Mouse (Mus musculus) layer of hippocampus, adult 2 months (tissue): Measurements from ENCODE around the gene Fbxo24. TPM values are rescaled to one million over a fixed set of nuclear protein-coding genes. Genes with fewer than 3 reads are reported as not detected.

ENCODE experiments used
- DNase-seq, 2 experiments: peaks; one replicate each; pipeline ENCODE4 v3.0.0; 2022; ENCODE audit warnings: low spot score in 2 of 2
- H3K27ac ChIP-seq: fragments of 200-600 bp; 2 replicates; pipeline ENCODE4 v1.8.1; 2022
- H3K4me3 ChIP-seq: fragments of 200-600 bp; 2 replicates; pipeline ENCODE4 v1.8.1; 2022; ENCODE audit warnings: mild to moderate bottlenecking
- CTCF ChIP-seq: fragments of 200-600 bp; conservative IDR thresholded peaks from 2 replicates; pipeline ENCODE4 v1.8.1; 2022; ENCODE audit warnings: antibody characterized with exemption, mild to moderate bottlenecking, moderate library complexity
- total RNA-seq, 2 experiments: library from RNA; stranded (reverse); gene quantifications; 2 replicates each; pipeline ENCODE4 v1.2.3; 2021

Gene Fbxo24
- total RNA-seq, 2 experiments from 2014 or later: 0.56 TPM; not detected in 1

DNA sequence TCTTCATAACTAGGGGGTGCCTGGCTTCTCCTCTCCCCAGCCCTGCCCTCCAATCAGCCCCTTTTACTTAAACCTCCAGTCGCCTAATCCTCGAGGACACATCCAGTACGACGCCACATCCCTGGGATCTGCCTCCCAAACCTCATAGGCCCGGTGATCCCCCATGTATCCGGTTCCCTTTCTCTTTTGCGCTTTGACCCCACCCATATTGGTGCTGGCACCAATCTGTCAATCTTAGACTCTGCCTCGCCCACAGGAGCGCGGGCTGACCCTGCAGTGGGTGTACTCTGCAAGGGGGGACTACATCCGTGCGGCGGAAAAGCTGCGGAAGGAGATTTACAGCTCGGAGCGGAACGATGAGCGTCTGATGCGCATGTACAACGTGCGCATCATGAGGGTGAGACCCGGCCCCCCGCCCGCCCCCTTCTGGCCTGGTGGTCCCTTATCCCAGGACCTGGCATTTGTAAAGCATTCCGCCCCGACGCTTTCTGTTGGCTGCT, 45.1 kb downstream of the Fbxo24 start:
- no peak; the same call in 1 of the 2 replicates for TF ChIP-seq CTCF
- peak overlapping the region; percentile 41 for H3K4me3 ChIP-seq
- H3K27ac ChIP-seq: peak overlapping the region; percentile 69
- DNase-seq: peak; percentile 43 to 58

DNA sequence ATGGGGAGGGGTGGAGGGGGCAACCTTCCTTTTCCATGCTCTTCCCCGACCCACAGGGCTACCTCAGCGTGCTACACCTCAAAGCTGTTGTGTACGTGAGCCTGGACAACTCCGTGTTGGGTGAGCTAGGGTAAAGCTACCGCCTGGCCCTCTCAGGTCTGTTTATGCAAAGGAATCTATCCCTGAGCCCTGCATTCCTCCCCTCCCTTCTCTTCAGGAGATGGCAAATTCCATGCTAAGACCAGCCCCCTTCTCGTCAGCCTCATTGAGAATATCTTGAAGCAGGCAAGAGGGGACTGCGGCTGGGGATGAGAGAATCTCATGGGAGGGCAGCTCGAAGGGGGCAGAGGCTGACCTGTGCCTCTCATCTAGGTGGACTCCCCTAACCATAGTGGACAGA, 46.1 kb downstream of the Fbxo24 start:
- no peak for TF ChIP-seq CTCF
- DNase-seq: no peak
- no peak overlapping the region for H3K4me3 ChIP-seq
- H3K27ac ChIP-seq: no peak overlapping the region

DNA sequence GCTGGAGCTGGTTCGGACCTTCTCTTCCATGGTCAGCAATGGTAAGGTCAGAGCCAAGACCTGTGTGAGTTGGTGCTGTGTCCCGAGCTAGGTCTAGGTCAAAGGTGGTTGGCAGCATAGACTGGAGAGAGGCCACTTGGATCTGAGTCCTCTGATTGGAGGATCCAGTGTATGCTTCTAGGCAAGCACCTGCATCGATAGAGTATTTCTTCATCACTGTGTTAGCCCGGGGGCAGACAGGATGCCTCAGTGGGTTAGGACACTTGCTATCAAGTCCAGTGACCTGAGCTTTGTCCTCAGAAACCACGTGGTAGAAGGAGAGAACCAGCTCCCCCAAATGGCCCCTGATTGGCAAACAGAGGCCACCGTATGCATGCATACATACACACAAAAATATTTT, 48.6 kb downstream of the Fbxo24 start:
- no peak overlapping the region for H3K4me3 ChIP-seq
- no peak for DNase-seq
- TF ChIP-seq CTCF: no peak

DNA sequence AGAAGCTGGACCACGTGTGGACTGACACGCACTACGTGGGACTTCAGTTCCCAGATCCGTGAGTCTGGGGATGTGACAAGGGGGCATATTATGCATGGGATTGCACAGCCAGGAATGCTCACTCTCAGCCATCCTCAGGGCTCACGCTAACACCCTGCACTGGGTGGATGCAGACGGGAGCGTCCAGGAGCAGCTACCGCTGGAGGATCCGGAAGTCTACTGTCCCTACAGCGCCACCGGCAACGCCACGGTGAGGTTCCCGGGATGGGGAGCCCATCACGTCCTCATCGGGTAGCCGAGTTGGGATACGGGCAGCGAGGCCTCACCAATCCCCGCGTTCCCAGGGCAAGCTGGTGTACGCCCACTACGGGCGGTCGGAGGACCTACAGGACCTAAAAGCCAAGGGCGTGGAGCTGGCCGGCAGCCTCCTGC, 54.3 kb downstream of the Fbxo24 start:
- peak; percentile 49 to 57 for DNase-seq
- H3K27ac ChIP-seq: peak overlapping the region; percentile 67
- peak overlapping the region; percentile 52 for H3K4me3 ChIP-seq
- peak; percentile 67 for TF ChIP-seq CTCF

More for the DNA sequence above, 48.6 kb downstream of the Fbxo24 start:
- no peak overlapping the region for H3K27ac ChIP-seq

DNA sequence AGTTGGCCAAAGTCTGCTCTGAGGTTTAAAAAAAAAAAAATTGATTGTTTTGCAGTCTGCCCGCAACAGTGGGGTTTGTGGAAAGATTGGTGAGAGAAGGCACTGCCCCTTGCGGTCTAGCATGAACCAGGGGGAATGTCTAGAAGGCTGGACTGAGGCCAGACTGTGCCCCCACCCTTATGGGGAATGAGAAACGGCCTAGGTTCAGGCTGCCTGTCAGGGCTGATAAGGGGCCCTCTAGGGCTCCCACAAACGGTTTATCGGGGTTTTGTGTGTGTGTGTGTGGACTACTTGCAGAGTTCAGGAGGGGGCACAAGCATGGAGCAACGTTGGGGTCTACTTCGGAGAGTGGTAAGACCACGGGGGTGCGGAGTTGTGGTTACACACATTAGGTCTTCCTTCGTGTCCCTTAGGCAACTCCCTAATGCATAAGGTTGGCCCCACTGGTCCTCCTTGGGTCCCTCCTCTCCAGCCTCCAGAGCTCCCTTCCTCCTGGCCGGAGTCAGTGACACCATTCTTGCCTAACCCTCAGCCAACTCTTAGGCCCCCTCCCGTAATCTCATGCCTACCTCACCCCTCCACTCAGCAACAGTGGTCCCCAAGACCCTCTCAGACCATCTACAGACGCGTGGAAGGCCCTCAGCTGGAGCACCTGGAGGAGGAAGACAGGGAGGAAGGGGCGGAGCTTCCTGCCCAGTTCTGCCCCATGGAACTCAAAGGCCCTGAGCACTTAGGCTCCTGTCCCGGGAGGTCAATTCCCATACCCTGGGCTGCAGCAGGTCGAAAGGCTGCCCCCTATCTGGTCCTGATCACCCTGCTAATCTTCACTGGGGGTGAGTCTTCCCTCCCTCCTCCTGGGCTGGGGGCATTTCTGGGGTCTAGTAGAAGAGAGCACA, 57.9 kb downstream of the Fbxo24 start:
- no peak for DNase-seq
- no peak overlapping the region for H3K4me3 ChIP-seq
- no peak overlapping the region for H3K27ac ChIP-seq
- no peak for TF ChIP-seq CTCF

DNA sequence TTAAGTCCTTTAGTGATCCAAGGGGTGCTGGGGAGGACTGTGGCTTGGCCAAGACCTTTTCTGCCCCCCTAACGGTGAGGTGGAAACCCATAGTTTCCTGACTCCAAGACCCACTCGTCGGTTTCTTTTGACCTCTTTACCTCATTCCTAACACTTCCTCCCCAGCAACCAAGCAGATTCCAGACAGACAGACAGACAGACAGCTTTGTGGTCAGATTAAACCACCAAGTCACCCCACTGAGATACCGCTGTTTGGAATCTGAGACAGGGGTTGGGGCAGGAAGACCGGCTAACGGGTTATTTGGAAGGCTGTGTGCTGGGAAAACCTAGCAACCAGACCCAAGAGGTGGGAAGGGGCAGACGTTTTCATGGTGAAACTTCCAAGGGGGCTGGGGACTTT, 58.6 kb downstream of the Fbxo24 start:
- Histone ChIP-seq H3K27ac (no peak overlapping the region), H3K4me3 (no peak overlapping the region)
- no peak for TF ChIP-seq CTCF
- DNase-seq: no peak

DNA sequence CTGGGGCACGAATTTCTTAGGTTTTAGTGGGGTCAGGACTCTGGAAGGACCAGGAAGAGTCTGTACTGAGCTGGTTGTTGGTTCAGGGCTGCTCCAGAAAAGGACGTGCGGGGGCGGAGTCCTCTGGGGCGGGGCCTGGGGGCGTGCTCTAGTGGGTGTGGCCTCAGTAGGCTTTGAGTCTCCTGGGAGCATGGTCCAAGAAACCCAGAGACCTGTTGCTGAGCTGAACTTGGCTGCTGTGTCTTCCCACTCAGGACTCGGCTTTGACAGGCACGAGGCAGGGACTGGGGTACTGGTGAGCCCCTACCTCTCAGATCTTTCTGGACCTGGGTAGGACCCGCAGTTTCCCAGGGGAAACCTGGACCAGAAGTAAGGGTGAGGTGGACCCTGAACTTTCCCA, 59.1 kb downstream of the Fbxo24 start, which contains the start of gene Tfr2:
Gene Tfr2 (plus strand): TSS at position 176 of the 400 bp plus-strand sequence.
- DNase-seq: no peak
- no peak within 1 kb of the TSS for H3K4me3 ChIP-seq
- no peak for TF ChIP-seq CTCF
- no peak within 1 kb of the TSS for H3K27ac ChIP-seq

DNA sequence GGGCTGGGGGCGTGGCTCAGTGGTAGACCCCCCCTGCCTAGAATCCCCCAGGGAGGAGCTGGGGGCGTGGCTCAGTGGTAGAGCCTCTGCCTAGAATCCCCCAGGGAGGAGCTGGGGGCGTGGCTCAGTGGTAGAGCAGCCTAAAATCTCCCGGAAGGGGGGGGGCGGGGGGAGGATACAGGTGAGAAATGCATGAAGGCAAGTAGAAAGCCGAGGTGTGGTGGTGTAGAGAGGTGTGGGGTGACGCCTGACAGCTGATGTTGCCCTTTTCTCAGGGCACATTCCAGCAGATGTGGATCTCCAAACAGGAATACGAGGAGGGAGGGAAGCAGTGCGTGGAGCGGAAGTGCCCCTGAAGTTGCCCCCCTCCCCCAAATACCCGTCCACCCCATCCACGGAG, 59.8 kb downstream of the Fbxo24 start:
- DNase-seq: no peak
- no peak for TF ChIP-seq CTCF
- Histone ChIP-seq H3K4me3 (no peak overlapping the region), H3K27ac (no peak overlapping the region)

DNA sequence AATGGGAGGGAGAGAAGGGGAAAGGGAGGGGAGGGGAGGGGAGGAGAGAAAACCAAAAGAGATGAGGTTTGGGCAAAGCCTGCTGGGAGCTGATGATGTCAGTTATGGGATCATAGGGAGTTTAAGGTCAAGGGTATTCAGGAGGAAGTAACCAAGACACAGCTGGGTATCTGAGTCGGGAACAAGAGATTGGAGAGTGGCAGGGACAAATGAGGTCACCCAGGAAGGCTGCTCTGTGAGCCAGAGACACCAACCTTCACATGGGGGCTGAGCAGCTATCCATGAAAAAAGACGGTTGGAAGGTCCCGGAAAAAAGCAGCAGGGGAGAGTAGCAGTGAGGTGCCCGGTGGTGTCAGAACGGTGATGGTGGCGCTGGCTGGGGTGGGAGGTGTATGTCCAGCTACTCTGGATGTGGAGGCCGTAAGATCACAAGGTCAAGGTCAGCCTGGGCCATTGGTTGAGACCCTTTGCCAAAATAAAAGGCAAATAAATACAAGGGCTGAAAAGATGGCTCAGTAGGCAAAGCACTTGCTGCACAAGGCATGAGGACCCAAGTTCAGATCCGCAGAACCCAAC, 60.5 kb downstream of the Fbxo24 start:
- TF ChIP-seq CTCF: no peak
- H3K27ac ChIP-seq: no peak overlapping the region
- no peak overlapping the region for H3K4me3 ChIP-seq
- no peak for DNase-seq

DNA sequence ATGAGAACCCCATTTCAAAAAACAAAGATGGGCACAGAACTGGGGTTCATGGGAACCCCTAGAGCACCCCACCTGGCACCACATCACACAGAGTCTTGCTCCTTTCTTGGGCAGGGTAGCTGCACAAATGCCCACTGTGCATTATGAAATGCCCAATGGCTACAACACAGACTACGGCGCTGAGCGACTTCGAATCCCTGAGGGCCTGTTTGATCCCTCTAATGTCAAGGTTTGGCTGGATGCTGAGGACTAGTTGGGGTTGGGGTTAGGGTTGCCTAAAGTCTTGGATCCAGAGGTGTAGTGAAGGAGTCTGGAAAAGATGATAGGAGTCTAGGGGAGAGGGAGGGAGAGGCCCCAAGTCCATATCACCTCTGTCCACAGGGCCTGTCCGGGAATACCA, 62.4 kb downstream of the Fbxo24 start:
- DNase-seq: no peak
- TF ChIP-seq CTCF: no peak
- Histone ChIP-seq H3K4me3 (no peak overlapping the region), H3K27ac (no peak overlapping the region)

DNA sequence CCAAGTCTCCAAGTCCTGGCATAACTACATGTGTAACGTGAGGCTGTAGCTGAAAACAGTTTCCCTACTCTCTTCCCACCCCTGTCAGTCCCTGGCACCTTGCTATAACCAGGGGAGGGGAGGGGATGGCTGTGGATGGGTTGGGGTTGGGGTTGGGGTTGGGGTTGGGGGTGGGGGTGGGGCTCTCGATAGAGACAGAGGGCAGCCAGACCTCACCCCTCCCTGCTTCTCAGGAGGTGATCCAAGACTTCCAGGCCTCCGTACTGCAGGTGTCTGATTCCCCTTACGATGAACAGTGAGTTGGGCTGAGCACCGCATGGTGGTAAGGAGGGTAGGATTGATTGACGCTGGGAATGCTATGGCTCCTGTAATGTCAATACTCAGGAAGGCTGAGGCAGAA, 63.1 kb downstream of the Fbxo24 start:
- Histone ChIP-seq H3K27ac (no peak overlapping the region), H3K4me3 (no peak overlapping the region)
- TF ChIP-seq CTCF: no peak
- DNase-seq: no peak

DNA sequence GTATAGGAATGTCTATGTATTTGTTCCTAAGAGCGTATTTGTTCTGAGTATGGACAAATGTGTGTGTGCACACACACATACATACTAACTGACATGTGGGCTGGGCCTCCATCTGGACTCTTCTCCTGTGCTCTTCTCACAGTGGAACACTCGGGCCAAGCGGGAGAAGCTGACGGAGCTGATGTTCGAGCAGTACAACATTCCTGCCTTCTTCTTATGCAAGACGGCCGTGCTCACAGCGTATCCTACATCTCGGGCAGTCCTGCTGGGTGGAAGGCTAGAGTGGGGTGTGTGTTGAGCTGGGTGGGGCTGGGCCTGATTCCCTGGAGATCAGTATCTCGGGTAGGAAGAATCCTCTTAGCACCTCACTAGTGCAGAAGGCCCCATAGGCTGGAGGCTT, 65.8 kb downstream of the Fbxo24 start:
- no peak for TF ChIP-seq CTCF
- Histone ChIP-seq H3K4me3 (no peak overlapping the region), H3K27ac (peak overlapping the region; percentile 67)
- peak in 1 of 2 experiments; percentile 61 for DNase-seq

Other genes starting within 250 kb of the Fbxo24 start
- gene Zan, start 151.9 kb downstream of the Fbxo24 start, total RNA-seq: under 1 TPM; 0.36 to 0.49 TPM
- gene Pop7, start 126.5 kb downstream of the Fbxo24 start, total RNA-seq: 10 to 100 TPM; 33.8 to 35.1 TPM
- gene Gigyf1, start 110.5 kb downstream of the Fbxo24 start, total RNA-seq: 10 to 100 TPM; 61.9 to 63.5 TPM
- not detected for gene Epo, start 95.8 kb downstream of the Fbxo24 start, total RNA-seq
- gene Gnb2, start 95.5 kb downstream of the Fbxo24 start, total RNA-seq: 100 to 1,000 TPM; 600 to 607 TPM
- 100 to 1,000 TPM; 138 to 142 TPM for gene Actl6b, start 75.5 kb downstream of the Fbxo24 start, total RNA-seq
- 10 to 100 TPM; 16.7 to 20.2 TPM for gene Tfr2, start 59.2 kb downstream of the Fbxo24 start, total RNA-seq
- 10 to 100 TPM; 26.2 to 29.3 TPM for gene Mospd3, start 27.9 kb downstream of the Fbxo24 start, total RNA-seq
- 1 to 10 TPM; 6.1 to 8.4 TPM for gene Pcolce, start 15.2 kb downstream of the Fbxo24 start, total RNA-seq
- 10 to 100 TPM; 25.4 to 28.1 TPM for gene Lrch4, start 119 bp upstream of the Fbxo24 start, total RNA-seq
- 10 to 100 TPM; 15.5 to 19.7 TPM for gene Gm20605, start 173 bp upstream of the Fbxo24 start, total RNA-seq
- 10 to 100 TPM in 1 of 2 experiments, 1 to 10 TPM in 1; 8.4 to 16.4 TPM for gene Sap25, start 12.3 kb upstream of the Fbxo24 start, total RNA-seq
- under 1 TPM in 1 of 2 experiments, not detected in 1; 0.15 TPM for gene Irs3, start 16.7 kb upstream of the Fbxo24 start, total RNA-seq
- 10 to 100 TPM; 64.1 to 67.3 TPM for gene Agfg2, start 55.7 kb upstream of the Fbxo24 start, total RNA-seq
- gene Nyap1, start 112.6 kb upstream of the Fbxo24 start, total RNA-seq: 10 to 100 TPM; 70.4 to 72.5 TPM
- gene Tsc22d4, start 116.7 kb upstream of the Fbxo24 start, total RNA-seq: 100 to 1,000 TPM; 160 to 174 TPM
- 10 to 100 TPM; 19.8 to 25.4 TPM for gene Ppp1r35, start 149.8 kb upstream of the Fbxo24 start, total RNA-seq
- 10 to 100 TPM; 43.6 to 49.2 TPM for gene Mepce, start 158.7 kb upstream of the Fbxo24 start, total RNA-seq
- gene Zcwpw1, start 158.8 kb upstream of the Fbxo24 start, total RNA-seq: 1 to 10 TPM; 5.7 to 8.1 TPM
- gene Pilra, start 207.3 kb upstream of the Fbxo24 start, total RNA-seq: 1 to 10 TPM in 1 of 2 experiments, under 1 TPM in 1; 0.54 to 1.1 TPM
- gene Pilrb1, start 229.1 kb upstream of the Fbxo24 start, total RNA-seq: not detected
- not detected for gene Pilrb2, start 242.8 kb upstream of the Fbxo24 start, total RNA-seq